Mouse (Mus musculus) hindbrain, embryonic 12.5 days (tissue): ENCODE measurements around the gene Nck1. TPM values are rescaled to one million over a fixed set of nuclear protein-coding genes. Genes with fewer than 3 reads are reported as not detected.

Experiments used
- polyA plus RNA-seq: library from polyadenylated mRNA; unstranded; fragments of >200 nt; fragmentation: Nextera tagmentation; extraction: Ambion mirVana; gene quantifications from 2 replicates; pipeline ENCODE4 v1.2.1, GENCODE M21; 2016

The Nck1 gene
- polyA plus RNA-seq, 1 experiment from 2014 or later: 68.5 TPM

Other genes with a start within 250 kb of the Nck1 start
- gene Il20rb, start 59.3 kb downstream of the Nck1 start, polyA plus RNA-seq: 0.42 and 0.87 TPM in 2 replicates
- 7.5 and 8.3 TPM in 2 replicates for gene Slc35g2, start 25.0 kb upstream of the Nck1 start, polyA plus RNA-seq
- 58.1 and 60.0 TPM in 2 replicates for gene Stag1, start 51.7 kb upstream of the Nck1 start, polyA plus RNA-seq